Mouse (Mus musculus) cerebellum, adult 2 months (tissue): ENCODE measurements at regions not wholly inside any gene's neighbourhood (a gene's known extent, or its start where the extent isn't known, plus 50 kb on each side); places are given as distances from the start of the nearest gene placed in this dataset.

Experiments used
- CTCF ChIP-seq: fragments of 200-500 bp; IDR thresholded peaks from 2 replicates; pipeline ENCODE4 v1.5.1; 2011; ENCODE audit warnings: low read depth, mild to moderate bottlenecking, control low read depth, low read length, moderate library complexity, borderline replicate concordance; ENCODE audit not compliant: insufficient read depth
- POLR2A ChIP-seq: fragments of 200-500 bp; IDR thresholded peaks from 2 replicates; pipeline ENCODE4 v1.6.1; 2011; ENCODE audit warnings: low read length, control low read depth, borderline replicate concordance; ENCODE audit not compliant: insufficient read depth

- no peak for TF ChIP-seq POLR2A
- TF ChIP-seq CTCF, result no peak
Measured at GRCm38 (mm10) chr6:112062956-112063355, 210.6 kb upstream of the Lmcd1 start.
